Mouse (Mus musculus) midbrain, embryonic 14.5 days (tissue): ENCODE results near the gene Vwa7. TPM values are rescaled to one million over a fixed set of nuclear protein-coding genes. Genes with fewer than 3 reads are reported as not detected.
"Not testable (repeated sequence)": the region's sequence is repeated elsewhere in the genome, so short reads cannot be mapped to it uniquely, and the experiment has no call there.

ENCODE experiments used
- ATAC-seq: fragments of 200-750 bp; cut with Nextera tagmentation; 2 replicates; pipeline ENCODE4 v1.8.0; 2017; ENCODE audit warnings: moderate number of reproducible peaks, moderate library complexity; ENCODE audit not compliant: low FRiP score, low TSS enrichment
- DNase-seq: peaks from one replicate; pipeline ENCODE4 v3.0.0-alpha.2; 2015
- H3K27ac ChIP-seq: fragments of 300-500 bp; sonication (generic); replicated peaks from 2 replicates; pipeline ENCODE4 v1.5.1; 2014; ENCODE audit warnings: mild to moderate bottlenecking, low read depth, low read length, moderate library complexity
- H3K27me3 ChIP-seq: fragments of 300-500 bp; sonication (generic); 2 replicates; pipeline ENCODE4 v1.6.1; 2014; ENCODE audit warnings: low read length, control low read depth, mixed read lengths; ENCODE audit not compliant: control insufficient read depth, insufficient read depth
- H3K36me3 ChIP-seq: fragments of 300-500 bp; sonication (generic); 2 replicates; pipeline ENCODE4 v1.6.1; 2014; ENCODE audit warnings: low read length, control low read depth; ENCODE audit not compliant: control insufficient read depth, insufficient read depth
- H3K4me1 ChIP-seq: fragments of 300-500 bp; sonication (generic); 2 replicates; pipeline ENCODE4 v1.6.1; 2014; ENCODE audit warnings: mild to moderate bottlenecking, antibody characterized with exemption, low read length, control low read depth; ENCODE audit not compliant: control insufficient read depth, insufficient read depth
- H3K4me2 ChIP-seq: fragments of 300-500 bp; sonication (generic); 2 replicates; pipeline ENCODE4 v1.6.1; 2014; ENCODE audit warnings: mild to moderate bottlenecking, low read length, moderate library complexity
- H3K4me3 ChIP-seq: fragments of 300-500 bp; sonication (generic); replicated peaks from 2 replicates; pipeline ENCODE4 v1.5.1; 2014; ENCODE audit warnings: low read depth, low read length
- H3K9ac ChIP-seq: fragments of 300-500 bp; sonication (generic); replicated peaks from 2 replicates; pipeline ENCODE4 v1.6.1; 2014; ENCODE audit warnings: mild to moderate bottlenecking, low read length, moderate library complexity
- H3K9me3 ChIP-seq: fragments of 300-500 bp; sonication (generic); 2 replicates; pipeline ENCODE4 v1.6.1; 2016; ENCODE audit warnings: low read length, control low read depth, mixed read lengths; ENCODE audit not compliant: control insufficient read depth
- WGBS: fragments of 180-500 bp; shearing (Covaris S2); extraction: QIAGEN DNeasy Blood & Tissue Kit; methylation state at CpG from one replicate; pipeline ENCODE4 v1.1.7; 2014; 5-methylcytosine and 5-hydroxymethylcytosine counted together
- polyA plus RNA-seq: library from polyadenylated mRNA; unstranded; fragments of >200 nt; fragmentation: Nextera tagmentation; extraction: Ambion mirVana; gene quantifications from 2 replicates; pipeline ENCODE4 v1.2.1, GENCODE M21; 2014

Gene Vwa7
- polyA plus RNA-seq, 1 experiment from 2014 or later, result 0.12 TPM

DNA sequence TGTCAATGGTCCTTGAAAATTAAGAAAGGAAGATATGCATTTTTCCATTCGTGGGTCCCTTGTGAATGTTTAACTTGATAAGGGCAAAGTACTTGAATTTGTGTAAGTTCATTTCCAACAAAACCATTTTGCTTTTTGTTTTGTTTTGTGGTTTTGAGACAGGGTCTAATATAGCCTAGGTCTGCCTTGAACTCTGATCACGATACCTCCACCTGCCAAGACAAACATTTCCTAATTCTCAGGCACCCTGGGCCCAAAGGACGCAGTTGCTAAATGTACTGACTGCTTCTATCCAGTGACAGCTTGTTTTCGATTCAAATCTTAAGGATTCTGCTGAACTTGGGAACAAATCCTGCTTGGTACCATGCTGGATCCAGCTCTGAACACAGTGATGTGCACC, 36.7 kb upstream of the Vwa7 start:
- no peak for ATAC-seq

DNA sequence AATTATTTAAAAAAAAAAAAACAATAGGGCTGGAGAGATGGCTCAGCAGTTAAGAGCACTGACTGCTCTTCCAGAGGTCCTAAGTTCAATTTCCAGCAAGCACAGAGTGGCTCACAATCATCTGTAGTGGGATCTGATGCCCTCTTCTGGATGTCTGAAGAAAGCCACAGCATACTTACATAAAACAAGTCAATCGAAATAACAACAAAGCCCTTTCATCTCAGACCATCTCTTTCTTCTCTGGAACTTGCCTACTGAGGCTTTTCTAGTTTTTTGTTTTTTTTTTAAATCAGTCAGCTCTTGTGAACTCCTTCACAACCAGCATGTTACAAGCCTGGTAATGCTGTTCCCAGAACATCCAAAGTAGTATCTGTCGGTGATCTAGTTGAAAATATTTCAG, 35.7 kb upstream of the Vwa7 start:
- H3K9ac ChIP-seq, result peak overlapping the region; percentile 84
- H3K27ac ChIP-seq, result 0 out of 2 replicates have a peak overlapping the region, but pooled peaks have one; percentile 27
- peak overlapping the region; percentile 96 for H3K4me2 ChIP-seq
- DNase-seq (peak; percentile 75), ATAC-seq (no peak)
- no peaks in the 10 kb centered on the region for H3K9me3 ChIP-seq
- peak overlapping the region; percentile 82 for H3K4me3 ChIP-seq
- H3K4me1 ChIP-seq, result peaks cover 12% of the 10 kb centered on the region
- WGBS, result 18% methylated on average over 2 of the region's 2 CpGs
- H3K27me3 ChIP-seq, result no peaks in the 10 kb centered on the region
- H3K36me3 ChIP-seq, result peaks cover 8% of the 10 kb centered on the region

More for the DNA sequence above, 36.7 kb upstream of the Vwa7 start:
- Histone ChIP-seq H3K4me1 (peaks cover 12% of the 10 kb centered on the region), H3K4me3 (no peak overlapping the region), H3K9me3 (no peaks in the 10 kb centered on the region), H3K27me3 (no peaks in the 10 kb centered on the region), H3K36me3 (0 out of 2 replicates have a peak, but pooled peaks cover 2% of the 10 kb centered on the region), H3K9ac (no peak overlapping the region), H3K27ac (no peak overlapping the region), H3K4me2 (no peak overlapping the region)
- 93% methylated on average over 4 of the region's 4 CpGs for WGBS
- no peak for DNase-seq

DNA sequence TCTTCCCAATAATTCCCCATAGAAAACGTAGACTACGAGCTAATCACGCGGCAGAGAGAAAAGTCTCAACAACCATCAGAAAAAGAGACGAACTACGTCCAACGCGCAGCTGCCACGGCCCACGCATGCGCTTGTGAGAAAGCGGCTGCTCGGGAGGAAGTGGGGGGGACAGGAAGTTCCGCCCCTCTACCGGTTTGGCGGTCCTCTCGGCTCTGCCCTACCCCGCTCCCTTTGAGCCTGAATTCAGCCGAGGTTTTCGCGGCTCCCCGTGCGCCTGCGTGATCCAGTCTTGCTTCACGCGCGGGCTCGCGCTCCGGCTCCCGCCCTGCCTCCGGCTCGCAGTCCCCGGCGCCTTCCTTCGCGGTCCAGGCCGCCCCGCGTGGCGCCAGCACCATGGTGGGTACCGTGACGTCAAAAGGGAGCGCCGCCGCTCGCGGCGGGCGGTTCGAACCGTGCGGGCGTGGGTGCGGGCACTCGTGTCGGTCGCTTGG, 34.6 kb upstream of the Vwa7 start, which contains the start of gene Lsm2:
Gene Lsm2, plus strand, starts transcription at position 173 of the 491 bp plus-strand sequence.
- peak within 1 kb of the TSS; percentile 96 for H3K4me2 ChIP-seq
- H3K36me3 ChIP-seq, result peaks cover 16% of the 10 kb centered on the region
- peak; percentile 96 for ATAC-seq
- peak within 1 kb of the TSS; percentile 84 for H3K9ac ChIP-seq
- H3K4me3 ChIP-seq, result peak within 1 kb of the TSS; percentile 82
- H3K9me3 ChIP-seq, result no peaks in the 10 kb centered on the region
- under 1% methylated on average over 58 of the region's 58 CpGs for WGBS
- peak; percentile 96 for DNase-seq
- H3K4me1 ChIP-seq, result peaks cover 12% of the 10 kb centered on the region
- peak within 1 kb of the TSS; percentile 96 for H3K27ac ChIP-seq
- H3K27me3 ChIP-seq, result no peaks in the 10 kb centered on the region

DNA sequence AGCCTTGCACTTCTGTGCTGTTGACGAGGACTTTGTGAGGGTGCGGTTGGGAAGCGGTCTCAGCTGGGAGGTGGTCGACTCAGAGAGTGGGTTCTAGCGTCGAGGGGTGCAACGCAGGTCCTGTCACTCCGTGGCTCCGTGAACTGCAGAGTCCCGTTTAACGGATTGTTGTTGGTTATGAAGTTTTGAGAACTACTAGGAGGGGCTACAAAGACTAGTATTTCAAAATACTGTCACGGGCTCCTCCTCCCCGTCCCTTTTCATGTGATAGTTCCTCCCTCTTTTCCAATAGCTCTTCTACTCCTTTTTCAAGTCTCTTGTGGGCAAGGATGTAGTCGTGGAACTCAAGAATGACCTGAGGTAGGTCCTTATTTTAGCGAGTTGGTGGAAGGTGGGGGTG, 34.1 kb upstream of the Vwa7 start:
- peak overlapping the region; percentile 82 for H3K4me3 ChIP-seq
- ATAC-seq, result no peak

DNA sequence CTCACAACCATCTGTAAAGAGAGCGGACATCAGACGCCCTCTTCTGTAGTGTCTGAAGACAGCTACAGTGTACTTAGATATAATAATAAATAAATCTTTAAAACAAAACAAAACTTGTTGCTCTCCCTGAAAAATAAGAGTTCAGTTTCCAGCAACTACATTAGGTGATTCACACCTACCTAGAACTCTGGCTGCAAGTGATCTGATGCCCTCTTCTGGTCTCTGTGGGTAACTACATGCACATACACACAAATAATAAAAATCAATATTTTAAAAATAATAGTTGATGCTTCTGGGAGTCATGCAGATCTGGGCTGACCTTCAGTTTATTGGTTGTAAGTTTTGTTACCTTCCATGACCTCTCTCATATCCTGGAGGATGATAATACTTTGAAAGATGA, 32.2 kb upstream of the Vwa7 start:
- ATAC-seq (no peak), DNase-seq (peak; percentile 73)
- no peak overlapping the region for H3K4me2 ChIP-seq
- 78% methylated on average over 2 of the region's 2 CpGs for WGBS
- H3K9me3 ChIP-seq, result no peaks in the 10 kb centered on the region
- H3K4me1 ChIP-seq, result peaks cover 12% of the 10 kb centered on the region
- H3K36me3 ChIP-seq, result peaks cover 24% of the 10 kb centered on the region
- H3K9ac ChIP-seq, result no peak overlapping the region
- no peak overlapping the region for H3K27ac ChIP-seq
- H3K27me3 ChIP-seq, result no peaks in the 10 kb centered on the region
- H3K4me3 ChIP-seq, result no peak overlapping the region

More for the DNA sequence above, 34.1 kb upstream of the Vwa7 start:
- peak overlapping the region; percentile 84 for H3K9ac ChIP-seq
- peak overlapping the region; percentile 96 for H3K27ac ChIP-seq
- no peaks in the 10 kb centered on the region for H3K27me3 ChIP-seq
- H3K4me2 ChIP-seq, result peak overlapping the region; percentile 96
- no peak for DNase-seq
- no peaks in the 10 kb centered on the region for H3K9me3 ChIP-seq
- H3K36me3 ChIP-seq, result peaks cover 15% of the 10 kb centered on the region
- WGBS, result under 1% methylated on average over 15 of the region's 15 CpGs
- H3K4me1 ChIP-seq, result peaks cover 12% of the 10 kb centered on the region

DNA sequence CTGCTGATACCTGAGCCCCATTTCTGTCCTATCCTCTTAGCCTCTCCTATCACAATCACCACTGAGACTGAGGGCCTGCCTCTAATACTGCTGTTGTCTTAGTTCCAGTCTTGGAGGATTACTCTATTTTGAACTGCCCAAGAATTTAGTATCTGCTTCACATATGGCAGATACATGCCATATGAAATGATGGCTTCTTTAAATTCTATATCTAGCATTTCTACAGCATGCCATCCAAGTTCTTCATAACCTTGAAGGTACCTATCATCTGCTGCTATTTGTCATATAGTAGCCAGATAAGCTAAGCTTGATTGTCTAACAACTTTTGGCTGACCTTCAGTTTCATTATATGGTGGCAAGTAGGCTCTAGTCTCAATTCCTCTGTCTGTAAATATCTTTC, 21.6 kb upstream of the Vwa7 start:
- DNase-seq, result no peak

DNA sequence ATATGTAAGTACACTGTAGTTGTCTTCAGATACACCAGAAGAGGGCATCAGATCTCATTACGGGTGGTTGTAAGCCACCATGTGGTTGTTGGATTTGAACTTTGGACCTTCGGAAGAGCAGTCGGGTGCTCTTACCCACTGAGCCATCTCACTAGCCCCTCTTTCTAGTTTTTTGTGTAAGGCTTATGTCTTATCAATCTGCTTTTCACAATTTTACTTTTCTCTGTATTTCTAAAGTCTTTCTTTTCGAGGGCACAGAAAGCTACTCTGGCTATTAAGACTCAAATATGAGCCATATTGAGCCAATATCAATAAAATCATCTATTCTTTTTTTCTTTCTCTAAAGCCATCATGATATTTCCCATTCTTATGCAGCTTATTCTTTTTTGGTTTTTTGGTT, 21.2 kb upstream of the Vwa7 start:
- DNase-seq, H3K9ac ChIP-seq, H3K4me3 ChIP-seq, H3K27me3 ChIP-seq, H3K27ac ChIP-seq, H3K9me3 ChIP-seq, ATAC-seq, H3K4me2 ChIP-seq, H3K4me1 ChIP-seq, H3K36me3 ChIP-seq: not testable (repeated sequence)
- WGBS, result 97% methylated on average over 4 of the region's 4 CpGs

More for the DNA sequence above, 21.6 kb upstream of the Vwa7 start:
- Histone ChIP-seq H3K4me2 (no peak overlapping the region), H3K9ac (no peak overlapping the region), H3K4me3 (no peak overlapping the region), H3K4me1 (no peaks in the 10 kb centered on the region), H3K27ac (no peak overlapping the region), H3K9me3 (no peaks in the 10 kb centered on the region), H3K27me3 (no peaks in the 10 kb centered on the region), H3K36me3 (peaks cover 11% of the 10 kb centered on the region)
- ATAC-seq, result no peak

DNA sequence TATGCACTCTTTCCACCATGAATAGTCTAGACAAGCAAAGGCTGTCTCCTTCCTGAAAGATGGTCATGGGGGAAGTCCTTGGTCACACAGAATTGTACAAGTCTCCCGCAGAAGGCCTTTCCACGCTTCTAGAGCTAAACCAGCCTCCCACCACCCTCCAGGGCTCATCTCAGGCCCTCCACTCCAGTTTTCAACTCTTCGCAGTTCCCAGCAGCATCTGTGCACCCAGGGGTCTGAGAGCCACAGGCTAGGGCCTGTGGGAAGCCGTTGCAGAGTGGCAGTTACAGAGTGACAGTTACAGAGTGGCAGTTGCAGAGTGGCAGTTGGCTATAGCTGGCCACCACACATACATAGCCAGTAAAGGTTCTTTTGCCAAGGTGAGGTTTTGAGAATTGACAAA, 20.5 kb upstream of the Vwa7 start:
- 96% methylated on average over 4 of the region's 4 CpGs for WGBS
- not testable (repeated sequence) for H3K4me3 ChIP-seq, H3K9ac ChIP-seq, H3K27ac ChIP-seq, H3K4me1 ChIP-seq, H3K36me3 ChIP-seq, H3K4me2 ChIP-seq, ATAC-seq, H3K27me3 ChIP-seq, H3K9me3 ChIP-seq, DNase-seq

DNA sequence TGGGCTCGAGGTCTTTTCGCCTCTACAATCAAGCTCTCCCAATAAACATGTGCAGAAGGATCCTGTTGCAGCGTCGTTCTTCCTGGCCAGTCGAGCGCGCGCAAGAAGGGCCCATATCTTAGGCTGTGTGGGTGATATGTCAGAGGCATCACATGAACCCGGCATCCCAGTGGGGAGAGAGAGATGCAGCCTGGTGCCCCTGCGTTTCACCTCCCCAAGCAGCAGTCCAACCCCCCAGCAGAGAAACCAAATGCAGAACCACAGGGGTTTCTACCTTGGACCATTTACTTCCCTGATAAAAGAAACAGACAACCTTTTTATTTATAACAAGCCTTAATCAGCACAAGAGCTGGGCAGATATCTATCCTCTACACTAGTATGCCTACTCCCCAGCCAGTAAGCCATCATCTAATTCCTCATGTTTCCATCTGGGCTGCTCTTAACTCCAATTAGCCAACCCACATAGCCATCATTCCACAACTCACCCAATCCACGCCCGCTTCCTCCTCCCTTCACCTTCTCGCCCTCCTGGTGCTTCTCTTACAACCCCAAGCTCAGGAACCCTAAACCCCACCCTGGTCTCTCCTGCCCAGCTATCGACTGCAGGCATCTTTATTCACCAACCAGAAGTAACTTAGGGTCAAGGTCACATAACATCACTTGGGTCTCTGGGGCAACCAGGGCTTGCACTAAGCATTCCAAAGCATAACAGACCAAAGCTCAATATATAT, 19.8 kb upstream of the Vwa7 start:
- 89% methylated on average over 12 of the region's 14 CpGs for WGBS
- H3K27me3 ChIP-seq, result no peaks in the 10 kb centered on the region
- H3K4me3 ChIP-seq, result no peak overlapping the region
- DNase-seq, result no peak
- H3K27ac ChIP-seq, result no peak overlapping the region
- H3K9ac ChIP-seq, result no peak overlapping the region
- no peak for ATAC-seq
- H3K9me3 ChIP-seq, result no peaks in the 10 kb centered on the region
- no peaks in the 10 kb centered on the region for H3K36me3 ChIP-seq
- H3K4me1 ChIP-seq, result no peaks in the 10 kb centered on the region
- no peak overlapping the region for H3K4me2 ChIP-seq
